Mouse (Mus musculus) midbrain, postnatal 0 days (tissue): ENCODE measurements around the gene Slc2a2. TPM values are rescaled to one million over a fixed set of nuclear protein-coding genes. Genes with fewer than 3 reads are reported as not detected.
"Not testable (repeated sequence)": the region's sequence is repeated elsewhere in the genome, so short reads cannot be mapped to it uniquely, and the experiment has no call there.

ENCODE experiments used
- ATAC-seq: fragments of 200-750 bp; cut with Nextera tagmentation; 2 replicates; pipeline ENCODE4 v1.8.0; 2017; ENCODE audit warnings: moderate number of reproducible peaks, mild to moderate bottlenecking, moderate TSS enrichment, moderate library complexity; ENCODE audit not compliant: low FRiP score
- DNase-seq: peaks from one replicate; pipeline ENCODE4 v3.0.0-alpha.2; 2015; ENCODE audit warnings: low spot score
- H3K27ac ChIP-seq: fragments of 300-500 bp; sonication (generic); 2 replicates; pipeline ENCODE4 v1.5.1; 2014; ENCODE audit warnings: low read depth, mild to moderate bottlenecking, low read length, mixed read lengths
- H3K27me3 ChIP-seq: fragments of 300-500 bp; sonication (generic); 2 replicates; pipeline ENCODE4 v1.6.1; 2014; ENCODE audit warnings: low read length, control low read depth, mixed read lengths; ENCODE audit not compliant: insufficient read depth
- H3K36me3 ChIP-seq: fragments of 300-500 bp; sonication (generic); 2 replicates; pipeline ENCODE4 v1.6.1; 2014; ENCODE audit warnings: low read length, control low read depth, mixed read lengths; ENCODE audit not compliant: insufficient read depth
- H3K4me1 ChIP-seq: fragments of 300-500 bp; sonication (generic); 2 replicates; pipeline ENCODE4 v1.6.1; 2014; ENCODE audit warnings: mild to moderate bottlenecking, control low read depth, antibody characterized with exemption, low read length, mixed read lengths; ENCODE audit not compliant: insufficient read depth
- H3K4me2 ChIP-seq: fragments of 300-500 bp; sonication (generic); 2 replicates; pipeline ENCODE4 v1.6.1; 2014; ENCODE audit warnings: low read depth, mild to moderate bottlenecking, low read length, mixed read lengths; ENCODE audit not compliant: poor library complexity, severe bottlenecking
- H3K4me3 ChIP-seq: fragments of 300-500 bp; sonication (generic); 2 replicates; pipeline ENCODE4 v1.5.1; 2014; ENCODE audit warnings: low read depth, mild to moderate bottlenecking, low read length, moderate library complexity
- H3K9ac ChIP-seq: fragments of 300-500 bp; sonication (generic); replicated peaks from 2 replicates; pipeline ENCODE4 v1.6.1; 2014; ENCODE audit warnings: mild to moderate bottlenecking, low read length, moderate library complexity, mixed read lengths; ENCODE audit not compliant: poor library complexity, severe bottlenecking
- H3K9me3 ChIP-seq: fragments of 300-500 bp; sonication (generic); 2 replicates; pipeline ENCODE4 v1.6.1; 2016; ENCODE audit warnings: low read length, control low read depth
- CTCF ChIP-seq: IDR thresholded peaks from 2 replicates; pipeline ENCODE4 v1.5.1; 2016; ENCODE audit warnings: antibody characterized with exemption, mild to moderate bottlenecking
- WGBS: fragments of 180-500 bp; shearing (Covaris S2); extraction: QIAGEN DNeasy Blood & Tissue Kit; methylation state at CpG from one replicate; pipeline ENCODE4 v1.1.7; 2014; 5-methylcytosine and 5-hydroxymethylcytosine counted together
- polyA plus RNA-seq: library from polyadenylated mRNA; unstranded; fragments of >200 nt; fragmentation: Nextera tagmentation; extraction: Ambion mirVana; gene quantifications from 2 replicates; pipeline ENCODE4 v1.2.1, GENCODE M21; 2015
- total RNA-seq: library from RNA; depleted of rRNA; stranded (reverse); fragments of >200 nt; gene quantifications from 2 replicates; pipeline ENCODE4 v1.2.3, GENCODE M21; 2014

Gene Slc2a2
- total and polyA plus RNA-seq, 2 experiments from 2014 or later = not detected

- no peak overlapping the region for H3K4me3 ChIP-seq
- H3K27ac ChIP-seq = no peak overlapping the region
- H3K9me3 ChIP-seq = no peaks in the 10 kb centered on the region
- 69% methylated on average over 7 of the region's 7 CpGs for WGBS
- no peaks in the 10 kb centered on the region for H3K27me3 ChIP-seq
- DNase-seq (no peak), ATAC-seq (no peak)
- H3K9ac ChIP-seq = no peak overlapping the region
- no peaks in the 10 kb centered on the region for H3K36me3 ChIP-seq
- H3K4me1 ChIP-seq = no peaks in the 10 kb centered on the region
- no peak for TF ChIP-seq CTCF
- H3K4me2 ChIP-seq = no peak overlapping the region
Measured at GRCm38 (mm10) chr3:28755477-28755876, 57.8 kb downstream of the Slc2a2 start.

GRCm38 (mm10) chr3:28761225-28761789, 63.6 kb downstream of the Slc2a2 start:
- no peaks in the 10 kb centered on the region for H3K36me3 ChIP-seq
- TF ChIP-seq CTCF = no peak
- H3K4me1 ChIP-seq = no peaks in the 10 kb centered on the region
- 82% methylated on average over 8 of the region's 8 CpGs for WGBS
- H3K4me3 ChIP-seq = no peak overlapping the region
- no peak overlapping the region for H3K4me2 ChIP-seq
- H3K9ac ChIP-seq = no peak overlapping the region
- ATAC-seq (no peak), DNase-seq (no peak)
- H3K27ac ChIP-seq = no peak overlapping the region
- H3K9me3 ChIP-seq = no peaks in the 10 kb centered on the region
- no peaks in the 10 kb centered on the region for H3K27me3 ChIP-seq

- ATAC-seq = no peak
- Histone ChIP-seq H3K27me3 (no peaks in the 10 kb centered on the region), H3K9me3 (no peaks in the 10 kb centered on the region), H3K36me3 (no peaks in the 10 kb centered on the region), H3K4me3 (no peak overlapping the region), H3K4me1 (no peaks in the 10 kb centered on the region), H3K4me2 (no peak overlapping the region), H3K27ac (no peak overlapping the region), H3K9ac (no peak overlapping the region)
- TF ChIP-seq CTCF = no peak
- 82% methylated on average over 4 of the region's 4 CpGs for WGBS
- no peak for DNase-seq
Measured at GRCm38 (mm10) chr3:28766935-28767334, 69.2 kb downstream of the Slc2a2 start.

GRCm38 (mm10) chr3:28768222-28768621, 70.5 kb downstream of the Slc2a2 start:
- H3K27ac ChIP-seq = no peak overlapping the region
- TF ChIP-seq CTCF = no peak
- 83% methylated on average over 3 of the region's 3 CpGs for WGBS
- H3K9me3 ChIP-seq = no peaks in the 10 kb centered on the region
- H3K4me3 ChIP-seq = no peak overlapping the region
- no peaks in the 10 kb centered on the region for H3K36me3 ChIP-seq
- DNase-seq (no peak), ATAC-seq (no peak)
- H3K4me1 ChIP-seq = no peaks in the 10 kb centered on the region
- no peak overlapping the region for H3K4me2 ChIP-seq
- H3K9ac ChIP-seq = no peak overlapping the region
- no peaks in the 10 kb centered on the region for H3K27me3 ChIP-seq

GRCm38 (mm10) chr3:28772919-28773318, 75.2 kb downstream of the Slc2a2 start:
- WGBS = 71% methylated on average over 4 of the region's 4 CpGs
- not testable (repeated sequence) for H3K9me3 ChIP-seq, H3K27ac ChIP-seq, H3K4me2 ChIP-seq, H3K9ac ChIP-seq, H3K4me3 ChIP-seq, DNase-seq, H3K27me3 ChIP-seq, H3K36me3 ChIP-seq, H3K4me1 ChIP-seq, ATAC-seq

GRCm38 (mm10) chr3:28775361-28775760, 77.7 kb downstream of the Slc2a2 start:
- ATAC-seq (no peak), DNase-seq (no peak)
- H3K27ac ChIP-seq = no peak overlapping the region
- H3K27me3 ChIP-seq = no peaks in the 10 kb centered on the region
- no peak for TF ChIP-seq CTCF
- H3K36me3 ChIP-seq = no peaks in the 10 kb centered on the region
- 92% methylated on average over 7 of the region's 7 CpGs for WGBS
- H3K4me1 ChIP-seq = no peaks in the 10 kb centered on the region
- H3K4me3 ChIP-seq = no peak overlapping the region
- no peak overlapping the region for H3K9ac ChIP-seq
- no peak overlapping the region for H3K4me2 ChIP-seq
- H3K9me3 ChIP-seq = 0 out of 2 replicates have a peak, but pooled peaks cover 5% of the 10 kb centered on the region
